In the genomic region with DNA sequence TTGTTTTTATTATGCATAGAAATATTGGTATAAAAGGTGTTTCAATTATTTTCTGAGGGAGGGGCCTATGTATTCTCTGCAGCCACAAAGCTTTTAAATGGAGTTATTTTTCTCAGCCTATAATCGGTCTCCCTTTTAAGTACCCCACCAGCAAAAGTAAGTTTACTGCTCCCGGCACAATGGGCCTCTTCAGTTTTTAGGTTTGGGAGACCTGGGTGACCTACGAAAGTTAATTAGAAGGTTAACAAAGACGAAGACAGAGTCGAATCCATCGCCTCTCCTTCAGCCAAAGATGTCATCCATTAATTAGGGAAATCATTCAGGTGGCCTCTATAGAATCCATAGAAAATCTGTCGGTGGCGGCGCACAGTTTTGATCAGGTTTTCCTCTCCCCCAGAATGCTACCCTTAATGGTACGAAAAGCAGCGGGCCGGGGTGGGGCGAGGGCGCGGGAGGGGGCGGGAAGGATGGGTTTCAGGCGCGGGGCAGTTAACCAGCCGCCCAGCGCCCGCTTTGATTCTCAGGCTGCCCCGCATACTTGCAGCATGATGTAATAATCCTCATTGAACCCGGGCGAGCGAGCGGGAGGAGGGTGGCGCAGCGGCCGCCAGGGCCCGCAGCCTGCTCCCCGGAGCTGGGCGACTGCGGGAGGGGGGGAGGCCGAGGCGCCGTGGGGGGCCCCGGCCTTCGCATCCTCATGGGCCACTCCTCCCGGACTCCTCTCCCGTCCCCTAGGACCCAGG, we compare ENCODE assay signal across 8 mouse cellular contexts. TPM values are rescaled to one million over a fixed set of nuclear protein-coding genes. Genes with fewer than 3 reads are reported as not detected.
A peak's percentile ranks its signal among the peaks of the same experiment; 100 is the strongest.
DNase-seq lines count a peak whose midpoint lies in the region; ATAC-seq and TF ChIP-seq lines count a peak whose summit lies in the region.

No protein-coding gene starts in this region.

- peak overlapping the region; percentile 67 for H3K4me2 ChIP-seq in lung, embryonic 14.5 days
- peak overlapping the region; percentile 76 for H3K4me2 ChIP-seq in intestine, embryonic 15.5 days (replicated peaks)
- peak overlapping the region; percentile 67 for H3K4me2 ChIP-seq in myocyte (ENCODE audit: low read depth)

- H3K4me3 ChIP-seq in lung, embryonic 14.5 days (ENCODE audit: low read depth, low read length): peak overlapping the region; percentile 40
- H3K4me3 ChIP-seq in lung, adult 2 months (replicated peaks; ENCODE audit: extremely low read depth, low read depth, low read length): no peak overlapping the region
- peak overlapping the region; percentile 58 for H3K4me3 ChIP-seq in embryonic facial prominence, embryonic 10.5 days
- peak overlapping the region; percentile 36 for H3K4me3 ChIP-seq in intestine, embryonic 15.5 days (replicated peaks)
- H3K4me3 ChIP-seq in myocyte: peak overlapping the region; percentile 20

- no peaks in the 10 kb centered on the region; the same call in 1 of the 2 replicates for H3K4me1 ChIP-seq in lung, embryonic 14.5 days (ENCODE audit: insufficient read depth)
- H3K4me1 ChIP-seq in lung, adult 2 months (ENCODE audit: control insufficient read depth, insufficient read depth, low read length): no peaks in the 10 kb centered on the region
- peaks cover 24% of the 10 kb centered on the region for H3K4me1 ChIP-seq in embryonic facial prominence, embryonic 10.5 days
- peaks cover 3% of the 10 kb centered on the region for H3K4me1 ChIP-seq in intestine, embryonic 15.5 days (replicated peaks)

- no peak for TF ChIP-seq CTCF in lung, embryonic 14.5 days (IDR thresholded peaks at IDR 0.05; ENCODE audit: low read depth)
- TF ChIP-seq CTCF in lung, adult 2 months (IDR thresholded peaks at IDR 0.05; ENCODE audit: insufficient read depth, low read length): no peak

- DNase-seq in lung, embryonic 14.5 days: peak; percentile 77
- DNase-seq in lung, adult 2 months: no peak
- DNase-seq in embryonic facial prominence, embryonic 10.5 days (ENCODE audit: low spot score): peak; percentile 84
- DNase-seq in cerebellum, adult 11-12 months: no peak
- no peak for DNase-seq in adipocyte (ENCODE audit: low spot score)
- no peak for DNase-seq in cerebellum, adult 18-20 months

- no peak overlapping the region for H3K27ac ChIP-seq in lung, embryonic 14.5 days (ENCODE audit: low read depth)
- H3K27ac ChIP-seq in embryonic facial prominence, embryonic 10.5 days (replicated peaks): peak overlapping the region; percentile 63
- H3K27ac ChIP-seq in intestine, embryonic 15.5 days: no peak overlapping the region

- WGBS in lung, embryonic 14.5 days: under 1% methylated on average over 36 of the region's 40 CpGs
- WGBS in lung, adult 2 months: 3% methylated on average over 36 of the region's 40 CpGs
- WGBS in embryonic facial prominence, embryonic 10.5 days: under 1% methylated on average over 40 of the region's 40 CpGs
- WGBS in intestine, embryonic 15.5 days: under 1% methylated on average over 37 of the region's 40 CpGs

- H3K79me2 ChIP-seq in myocyte (ENCODE audit: control insufficient read depth, insufficient read depth): no peaks in the 10 kb centered on the region

- peak; percentile 63 for ATAC-seq in lung, embryonic 14.5 days (ENCODE audit: insufficient read depth)
- ATAC-seq in intestine, embryonic 15.5 days: peak; percentile 53

- no peaks in the 10 kb centered on the region; the same call in 1 of the 2 replicates for H3K9me3 ChIP-seq in lung, embryonic 14.5 days (ENCODE audit: low read depth, low read length)
- no peaks in the 10 kb centered on the region; the same call in 1 of the 2 replicates for H3K9me3 ChIP-seq in embryonic facial prominence, embryonic 10.5 days
- no peaks in the 10 kb centered on the region for H3K9me3 ChIP-seq in intestine, embryonic 15.5 days

- no peak for TF ChIP-seq POLR2A in lung, adult 2 months (IDR thresholded peaks at IDR 0.05; ENCODE audit: borderline replicate concordance, extremely low read depth, low read depth, low read length)
- no peak for TF ChIP-seq POLR2A in myocyte (IDR thresholded peaks at IDR 0.05; ENCODE audit: insufficient read length, low read depth)

- no peak overlapping the region for H3ac ChIP-seq in myocyte (ENCODE audit: control insufficient read depth, insufficient read length)

- peak overlapping the region; percentile 47 for H3K9ac ChIP-seq in lung, embryonic 14.5 days
- peak overlapping the region; percentile 29; the same call in 1 of the 2 replicates for H3K9ac ChIP-seq in intestine, embryonic 15.5 days

- H3K27me3 ChIP-seq in lung, embryonic 14.5 days (ENCODE audit: insufficient read depth, low read length): peaks cover 72% of the 10 kb centered on the region
- H3K27me3 ChIP-seq in embryonic facial prominence, embryonic 10.5 days (replicated peaks; ENCODE audit: low read depth, poor library complexity, severe bottlenecking): peaks cover 100% of the 10 kb centered on the region
- H3K27me3 ChIP-seq in intestine, embryonic 15.5 days (replicated peaks): peaks cover 50% of the 10 kb centered on the region
- no peaks in the 10 kb centered on the region for H3K27me3 ChIP-seq in myocyte (ENCODE audit: control insufficient read depth, insufficient read depth, insufficient read length)

- H3K36me3 ChIP-seq in lung, embryonic 14.5 days (ENCODE audit: insufficient read depth): no peaks in the 10 kb centered on the region
- no peaks in the 10 kb centered on the region for H3K36me3 ChIP-seq in embryonic facial prominence, embryonic 10.5 days (replicated peaks)
- no peaks in the 10 kb centered on the region for H3K36me3 ChIP-seq in intestine, embryonic 15.5 days
- H3K36me3 ChIP-seq in myocyte (ENCODE audit: control insufficient read depth, insufficient read depth): no peaks in the 10 kb centered on the region

TF ChIP-seq in myocyte, 11 proteins besides CTCF, POLR2A, EP300 and RAD21:
- no peak for TF ChIP-seq CEBPB (IDR thresholded peaks at IDR 0.05; ENCODE audit: insufficient read depth, poor library complexity, severe bottlenecking)
- no peak for TF ChIP-seq POLR2AphosphoS2 (IDR thresholded peaks at IDR 0.05; ENCODE audit: insufficient read length, low read depth)
- no peak for TF ChIP-seq E2F4 (IDR thresholded peaks at IDR 0.05; ENCODE audit: insufficient read depth)
- TF ChIP-seq MYOG (IDR thresholded peaks at IDR 0.05; ENCODE audit: control insufficient read depth in 1 of 3, insufficient read depth in 1 of 3, insufficient read length in 2 of 3, low read depth in 2 of 3): no peak
- TF ChIP-seq MAX (IDR thresholded peaks at IDR 0.05; ENCODE audit: low read depth): no peak
- no peak for TF ChIP-seq TCF12 (IDR thresholded peaks at IDR 0.05; ENCODE audit: insufficient read depth, poor library complexity, severe bottlenecking)
- no peak for TF ChIP-seq SRF (IDR thresholded peaks at IDR 0.05; ENCODE audit: control insufficient read depth, insufficient read length, low read depth)
- TF ChIP-seq REST (IDR thresholded peaks at IDR 0.05; ENCODE audit: insufficient read depth, insufficient read length): no peak
- TF ChIP-seq MYOD1 (IDR thresholded peaks at IDR 0.05; ENCODE audit: control insufficient read depth in 1 of 3, insufficient read length in 2 of 3, low read depth in 2 of 3): no peak
- no peak for TF ChIP-seq USF1 (IDR thresholded peaks at IDR 0.05; ENCODE audit: low read depth)

RNA-seq across cellular contexts. Expression of gene Ostm1, which starts 30.2 kb away (rescaled TPM):
- 10.7 and 11.9 TPM in 2 replicates for polyA plus RNA-seq in lung, embryonic 14.5 days (2014; fragmentation: Nextera tagmentation; extraction: Ambion mirVana)
- 20.6 and 21.9 TPM in 2 replicates for polyA plus RNA-seq in lung, adult 2 months (2012; rRNA removed)
- polyA plus RNA-seq in embryonic facial prominence, embryonic 10.5 days (2016; fragmentation: Nextera tagmentation; extraction: Ambion mirVana): 15.4 and 15.7 TPM in 2 replicates
- 14.5 and 16.3 TPM in 2 replicates for polyA plus RNA-seq in intestine, embryonic 15.5 days (2015; fragmentation: Nextera tagmentation; extraction: Ambion mirVana)
- polyA plus RNA-seq in myocyte (2012; fragmentation: generic; extraction: Trizol): 13.9 TPM

RNA-seq across cellular contexts. Expression of gene Nr2e1, which starts 30.4 kb away (rescaled TPM):
- polyA plus RNA-seq in lung, embryonic 14.5 days (2014; fragmentation: Nextera tagmentation; extraction: Ambion mirVana): not detected in 2 replicates
- polyA plus RNA-seq in lung, adult 2 months (2012; rRNA removed): not detected in 2 replicates
- 10.4 and 11.5 TPM in 2 replicates for polyA plus RNA-seq in embryonic facial prominence, embryonic 10.5 days (2016; fragmentation: Nextera tagmentation; extraction: Ambion mirVana)
- polyA plus RNA-seq in intestine, embryonic 15.5 days (2015; fragmentation: Nextera tagmentation; extraction: Ambion mirVana): 0.05 TPM in 1 of 2 replicates, not detected in the other
- polyA plus RNA-seq in myocyte (2012; fragmentation: generic; extraction: Trizol): not detected

Comparison
In these comparisons a context has a peak if more than half of its experiments do, and no peak if none do; other contexts are left out.
1. DNase-seq: peak in lung, embryonic 14.5 days (single experiment) and embryonic facial prominence, embryonic 10.5 days (single experiment); none in lung, adult 2 months (single experiment), cerebellum, adult 11-12 months (single experiment), adipocyte (single experiment) and cerebellum, adult 18-20 months (0 of 2).
2. RNA of gene Nr2e1, which starts 30.4 kb away (polyA plus RNA-seq): 10.4 to 11.5 TPM in embryonic facial prominence, embryonic 10.5 days; 0.05 TPM in intestine, embryonic 15.5 days, not detected in lung, embryonic 14.5 days, not detected in lung, adult 2 months and not detected in myocyte (single experiment); every median in the first group is over 10 times any median in the second.
3. Peak in every context shown above with its lines, with median percentiles within 50 percentile points of each other: H3K4me2 ChIP-seq.